Mouse (Mus musculus) midbrain, embryonic 16.5 days (tissue): ENCODE results near the gene Ubash3b. TPM values are rescaled to one million over a fixed set of nuclear protein-coding genes. Genes with fewer than 3 reads are reported as not detected.

Experiments used
- ATAC-seq: fragments of 200-750 bp; cut with Nextera tagmentation; 2 replicates; pipeline ENCODE4 v1.8.0; 2017; ENCODE audit warnings: moderate TSS enrichment
- H3K27ac ChIP-seq: fragments of 300-500 bp; sonication (generic); 2 replicates; pipeline ENCODE4 v1.5.1; 2014; ENCODE audit warnings: mild to moderate bottlenecking, low read length, mixed read lengths
- H3K27me3 ChIP-seq: fragments of 300-500 bp; sonication (generic); 2 replicates; pipeline ENCODE4 v1.6.1; 2014; ENCODE audit warnings: low read depth, low read length, mixed read lengths; ENCODE audit not compliant: control insufficient read depth, insufficient read depth
- H3K36me3 ChIP-seq: fragments of 300-500 bp; sonication (generic); 2 replicates; pipeline ENCODE4 v1.6.1; 2014; ENCODE audit warnings: mild to moderate bottlenecking, low read length, moderate library complexity, mixed read lengths; ENCODE audit not compliant: control insufficient read depth, insufficient read depth
- H3K4me1 ChIP-seq: fragments of 300-500 bp; sonication (generic); 2 replicates; pipeline ENCODE4 v1.6.1; 2014; ENCODE audit warnings: mild to moderate bottlenecking, low read length, mixed read lengths; ENCODE audit not compliant: control insufficient read depth, insufficient read depth
- H3K4me2 ChIP-seq: fragments of 300-500 bp; sonication (generic); 2 replicates; pipeline ENCODE4 v1.6.1; 2014; ENCODE audit warnings: mild to moderate bottlenecking, low read length, mixed read lengths
- H3K4me3 ChIP-seq: fragments of 300-500 bp; sonication (generic); 2 replicates; pipeline ENCODE4 v1.5.1; 2014; ENCODE audit warnings: low read depth, mild to moderate bottlenecking, low read length, moderate library complexity, mixed read lengths
- H3K9ac ChIP-seq: fragments of 300-500 bp; sonication (generic); 2 replicates; pipeline ENCODE4 v1.6.1; 2014; ENCODE audit warnings: low read depth, low read length, mixed read lengths
- H3K9me3 ChIP-seq: fragments of 300-500 bp; sonication (generic); replicated peaks from 2 replicates; pipeline ENCODE4 v1.6.1; 2014; ENCODE audit warnings: mild to moderate bottlenecking, low read length, mixed read lengths; ENCODE audit not compliant: control insufficient read depth, poor library complexity, severe bottlenecking
- WGBS: fragments of 180-500 bp; shearing (Covaris S2); extraction: QIAGEN DNeasy Blood & Tissue Kit; methylation state at CpG from one replicate; pipeline ENCODE4 v1.1.7; 2014; 5-methylcytosine and 5-hydroxymethylcytosine counted together
- polyA plus RNA-seq: library from polyadenylated mRNA; unstranded; fragments of >200 nt; fragmentation: Nextera tagmentation; extraction: Ambion mirVana; gene quantifications from 2 replicates; pipeline ENCODE4 v1.2.1, GENCODE M21; 2015

Ubash3b gene
- polyA plus RNA-seq, 1 experiment from 2014 or later = 24.2 TPM

DNA sequence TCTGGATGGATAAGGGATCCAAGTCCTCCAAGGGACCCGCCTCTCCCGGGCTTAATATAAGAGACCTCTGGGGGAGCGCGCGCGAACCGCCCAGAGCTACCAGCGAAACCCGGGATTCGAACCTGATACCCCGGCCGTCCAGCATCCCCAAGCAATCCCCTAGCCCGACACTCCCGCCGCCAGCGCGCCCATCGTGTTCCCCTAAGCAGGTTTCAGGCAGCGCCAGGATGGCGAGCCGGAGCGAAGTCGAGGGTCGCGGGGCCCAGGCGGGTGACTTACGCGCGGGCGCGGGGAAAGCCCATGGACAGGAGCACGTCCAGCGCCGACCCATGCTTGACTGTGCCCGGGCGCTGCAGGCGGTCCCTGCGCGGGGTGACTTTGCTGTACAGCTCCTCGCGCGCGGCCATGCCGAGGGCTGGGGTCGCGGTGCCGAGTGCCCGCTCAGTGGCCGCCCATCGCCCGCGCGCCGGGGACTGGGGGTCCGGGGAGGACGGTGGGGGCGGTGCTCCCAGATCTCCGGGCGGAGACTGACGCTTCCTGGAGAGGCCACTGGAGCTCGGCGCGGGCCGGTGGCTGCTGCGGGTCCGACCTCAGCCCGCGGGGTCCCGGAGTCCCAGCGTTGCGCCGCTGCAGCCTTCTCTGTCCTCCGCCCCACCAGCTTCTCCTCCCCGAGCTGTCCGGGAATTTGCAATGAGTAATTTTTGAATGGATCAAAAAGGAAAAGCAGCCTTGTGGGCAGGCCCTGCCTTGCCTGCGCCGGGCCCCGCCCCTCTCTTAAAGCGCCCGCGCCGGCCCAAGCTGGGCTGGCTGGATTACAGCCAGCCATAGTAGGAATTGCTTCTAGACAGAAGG, 4.3 kb downstream of the Ubash3b start:
- under 1% methylated on average over 64 of the region's 82 CpGs for WGBS
- peak overlapping the region; percentile 81 for H3K4me2 ChIP-seq
- H3K27me3 ChIP-seq = no peaks in the 10 kb centered on the region
- no peaks in the 10 kb centered on the region for H3K9me3 ChIP-seq
- H3K36me3 ChIP-seq = no peaks in the 10 kb centered on the region
- peak; percentile 92 for ATAC-seq
- peaks cover 11% of the 10 kb centered on the region; the same call in 1 of the 2 replicates for H3K4me1 ChIP-seq
- peak overlapping the region; percentile 89 for H3K4me3 ChIP-seq
- H3K9ac ChIP-seq = peak overlapping the region; percentile 92
- H3K27ac ChIP-seq = peak overlapping the region; percentile 90

DNA sequence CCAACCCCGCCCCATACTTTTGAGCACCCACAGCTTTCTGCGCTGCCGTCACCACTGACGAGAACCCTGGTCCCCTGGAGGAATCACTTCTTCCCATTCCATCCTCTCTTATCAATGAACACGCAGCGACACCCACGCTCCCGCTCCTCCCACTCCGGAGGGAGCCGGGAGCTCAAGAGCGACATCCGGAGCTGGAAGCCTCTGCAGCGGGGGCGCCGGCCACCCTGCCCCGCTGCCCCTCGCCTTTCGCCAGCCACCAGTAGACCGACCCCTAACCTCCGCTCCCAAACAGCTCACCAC, 4.8 kb downstream of the Ubash3b start:
- H3K9ac ChIP-seq = peak overlapping the region; percentile 92
- H3K27me3 ChIP-seq = no peaks in the 10 kb centered on the region
- H3K4me1 ChIP-seq = peaks cover 11% of the 10 kb centered on the region; the same call in 1 of the 2 replicates
- peak overlapping the region; percentile 89 for H3K4me3 ChIP-seq
- peak overlapping the region; percentile 90 for H3K27ac ChIP-seq
- WGBS = under 1% methylated on average over 19 of the region's 20 CpGs
- H3K9me3 ChIP-seq = no peaks in the 10 kb centered on the region
- ATAC-seq = no peak; the same call in 1 of the 2 replicates
- H3K4me2 ChIP-seq = peak overlapping the region; percentile 81
- H3K36me3 ChIP-seq = no peaks in the 10 kb centered on the region

DNA sequence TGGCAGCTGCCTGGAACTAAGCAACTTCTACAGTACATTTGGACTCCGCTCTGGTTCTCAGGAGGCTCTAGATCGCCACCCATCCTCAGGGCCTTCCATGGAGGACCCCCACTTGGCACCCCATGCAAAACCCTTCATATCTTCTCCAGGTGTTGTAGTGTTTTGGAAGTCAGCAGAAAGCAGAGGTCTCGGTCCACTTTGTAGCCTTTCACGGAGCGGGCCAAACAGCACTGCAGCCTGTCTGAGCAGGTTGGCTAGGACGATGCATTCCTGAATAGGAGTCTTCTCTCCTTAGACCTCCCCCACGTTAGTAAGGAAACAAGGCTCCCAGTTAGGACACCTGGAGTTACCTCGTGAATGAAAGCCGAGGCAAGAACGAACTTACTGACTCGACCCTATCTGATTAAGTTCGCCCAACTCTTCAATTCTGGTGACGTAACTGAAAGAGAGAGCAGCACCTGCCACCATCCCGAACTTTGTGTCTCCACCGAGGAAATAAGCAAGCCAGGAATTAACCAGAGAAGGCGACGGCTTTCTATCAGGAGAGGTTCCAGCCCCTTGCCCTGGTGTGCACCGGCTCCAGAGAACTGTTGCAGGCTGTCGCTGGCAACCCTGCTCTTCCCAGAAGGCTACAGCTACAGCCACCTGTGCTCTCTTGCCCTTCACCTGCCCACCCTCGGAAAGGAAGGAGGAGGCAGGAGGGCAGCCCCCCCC, 5.3 kb downstream of the Ubash3b start:
- peak overlapping the region; percentile 92 for H3K9ac ChIP-seq
- peak overlapping the region; percentile 81 for H3K4me2 ChIP-seq
- H3K27ac ChIP-seq = peak overlapping the region; percentile 90; the same call in 1 of the 2 replicates
- WGBS = 18% methylated on average over 20 of the region's 20 CpGs
- H3K36me3 ChIP-seq = no peaks in the 10 kb centered on the region
- peak overlapping the region; percentile 89 for H3K4me3 ChIP-seq
- no peaks in the 10 kb centered on the region for H3K9me3 ChIP-seq
- no peaks in the 10 kb centered on the region for H3K27me3 ChIP-seq
- ATAC-seq = peak; percentile 27; the same call in 1 of the 2 replicates
- H3K4me1 ChIP-seq = peaks cover 11% of the 10 kb centered on the region; the same call in 1 of the 2 replicates

GRCm38 (mm10) chr9:41153979-41154378, 7.5 kb downstream of the Ubash3b start:
- ATAC-seq = no peak

DNA sequence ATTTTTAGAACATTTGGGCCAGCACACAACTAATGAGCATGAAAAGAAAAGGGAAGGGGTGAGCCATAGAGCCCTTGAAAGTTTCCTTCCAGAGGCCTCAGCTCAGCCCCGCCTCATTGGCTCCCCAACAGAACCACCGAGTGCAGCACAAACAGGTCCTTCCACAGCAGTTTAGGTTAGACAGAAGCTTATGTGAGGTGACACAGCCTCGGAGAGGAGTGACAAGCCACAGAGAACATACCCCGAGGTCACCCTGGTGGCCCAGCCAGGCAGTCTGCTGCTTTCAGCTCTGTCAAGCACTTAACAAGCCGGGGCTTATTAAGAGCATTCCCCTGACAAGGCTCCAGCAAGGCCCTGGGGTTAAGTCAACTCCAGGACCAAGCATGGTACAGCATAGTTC, 8.4 kb downstream of the Ubash3b start:
- 61% methylated on average over 5 of the region's 5 CpGs for WGBS
- H3K27ac ChIP-seq = no peak overlapping the region
- ATAC-seq = no peak
- H3K9ac ChIP-seq = no peak overlapping the region
- no peaks in the 10 kb centered on the region for H3K9me3 ChIP-seq
- no peaks in the 10 kb centered on the region for H3K36me3 ChIP-seq
- peaks cover 13% of the 10 kb centered on the region; the same call in 1 of the 2 replicates for H3K4me1 ChIP-seq
- H3K4me3 ChIP-seq = no peak overlapping the region
- no peak overlapping the region for H3K4me2 ChIP-seq
- H3K27me3 ChIP-seq = no peaks in the 10 kb centered on the region

More at GRCm38 (mm10) chr9:41153979-41154378, 7.5 kb downstream of the Ubash3b start:
- Histone ChIP-seq H3K27ac (no peak overlapping the region), H3K36me3 (no peaks in the 10 kb centered on the region), H3K4me2 (no peak overlapping the region), H3K27me3 (no peaks in the 10 kb centered on the region), H3K4me1 (peaks cover 13% of the 10 kb centered on the region; the same call in 1 of the 2 replicates), H3K9ac (no peak overlapping the region), H3K9me3 (no peaks in the 10 kb centered on the region), H3K4me3 (no peak overlapping the region)
- WGBS = 83% methylated on average over 1 of the region's 1 CpGs

DNA sequence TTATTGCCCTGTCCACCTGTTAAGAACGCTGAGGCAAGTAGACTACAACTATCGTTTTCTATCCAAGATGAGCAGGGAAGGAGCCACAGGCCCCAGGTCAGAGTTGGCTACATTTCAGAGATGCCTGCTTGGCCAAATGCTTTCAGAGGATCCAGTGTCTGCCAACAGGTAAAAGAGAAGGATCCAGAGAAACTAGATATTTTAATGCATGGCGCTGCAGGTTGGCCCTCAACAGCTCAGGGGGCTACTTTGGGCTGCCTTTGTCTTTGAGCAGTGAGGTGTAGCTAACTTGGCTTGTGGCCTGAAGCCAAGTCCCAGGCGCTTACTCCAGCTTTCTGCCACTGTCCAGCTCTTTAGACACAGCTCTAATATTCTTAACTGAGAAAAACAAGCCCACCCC, 10.0 kb downstream of the Ubash3b start:
- peaks cover 20% of the 10 kb centered on the region for H3K4me1 ChIP-seq
- ATAC-seq = no peak
- no peaks in the 10 kb centered on the region for H3K36me3 ChIP-seq
- no peaks in the 10 kb centered on the region for H3K9me3 ChIP-seq
- no peak overlapping the region for H3K9ac ChIP-seq
- no peaks in the 10 kb centered on the region for H3K27me3 ChIP-seq
- H3K4me2 ChIP-seq = no peak overlapping the region
- H3K4me3 ChIP-seq = no peak overlapping the region
- no peak overlapping the region for H3K27ac ChIP-seq
- 80% methylated on average over 4 of the region's 4 CpGs for WGBS

DNA sequence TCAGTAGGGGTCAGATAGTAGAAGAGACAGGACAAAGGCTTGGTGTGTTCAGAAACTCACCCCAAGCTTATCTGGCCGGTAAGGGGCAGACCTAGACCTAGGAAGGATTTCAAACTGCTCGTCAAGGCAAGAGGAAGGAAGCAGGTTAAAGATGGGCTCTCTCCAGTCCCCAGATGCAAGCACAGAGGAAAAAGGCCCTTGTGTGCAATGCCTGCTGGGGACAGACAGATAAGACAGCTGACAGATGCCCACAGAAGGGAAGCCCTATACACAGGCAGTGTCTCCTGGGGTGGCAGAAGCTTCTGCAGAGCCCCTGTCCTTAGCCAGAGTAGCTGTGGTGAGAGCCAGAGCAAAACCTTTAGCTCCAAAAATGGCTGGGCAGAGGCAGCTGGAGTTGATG, 11.6 kb downstream of the Ubash3b start:
- no peaks in the 10 kb centered on the region for H3K36me3 ChIP-seq
- WGBS = 71% methylated on average over 2 of the region's 2 CpGs
- H3K27ac ChIP-seq = no peak overlapping the region
- H3K4me3 ChIP-seq = no peak overlapping the region
- peaks cover 12% of the 10 kb centered on the region for H3K4me1 ChIP-seq
- no peaks in the 10 kb centered on the region for H3K27me3 ChIP-seq
- no peak overlapping the region for H3K4me2 ChIP-seq
- no peak overlapping the region for H3K9ac ChIP-seq
- ATAC-seq = no peak
- no peaks in the 10 kb centered on the region for H3K9me3 ChIP-seq

DNA sequence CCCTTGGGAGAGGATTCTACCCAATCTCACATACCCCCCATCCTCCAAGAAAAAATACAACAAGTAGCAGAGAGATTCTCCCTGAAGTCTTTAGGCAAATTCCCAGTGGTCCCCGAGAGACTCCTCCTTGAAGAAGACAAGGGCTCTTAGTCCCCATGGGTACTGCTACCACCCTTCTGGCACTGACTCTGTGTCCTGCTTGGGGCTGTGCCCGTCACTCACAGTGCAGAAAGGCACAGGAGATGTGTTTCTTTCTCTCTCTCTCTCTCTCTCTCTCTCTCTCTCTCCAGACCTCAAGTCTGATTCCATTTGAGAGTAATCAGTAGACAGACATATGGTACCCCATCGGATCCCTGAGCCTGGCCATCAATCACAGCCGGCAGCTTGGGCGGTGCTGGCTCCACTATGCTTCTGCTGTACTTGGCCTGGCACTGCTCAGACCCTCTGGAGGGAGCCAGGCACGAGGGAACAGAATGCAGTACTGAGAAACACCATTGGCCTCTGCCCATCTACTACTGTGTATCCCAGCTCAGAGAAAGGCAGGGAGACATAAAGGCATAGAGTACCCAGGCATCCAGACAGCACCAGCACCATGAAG, 12.3 kb downstream of the Ubash3b start:
- Histone ChIP-seq H3K9me3 (no peaks in the 10 kb centered on the region), H3K4me1 (peaks cover 12% of the 10 kb centered on the region), H3K27ac (no peak overlapping the region), H3K36me3 (no peaks in the 10 kb centered on the region), H3K9ac (no peak overlapping the region), H3K4me3 (no peak overlapping the region), H3K27me3 (no peaks in the 10 kb centered on the region), H3K4me2 (no peak overlapping the region)
- peak; percentile 69 for ATAC-seq
- WGBS = 76% methylated on average over 6 of the region's 6 CpGs
